Mouse (Mus musculus): ENCODE measurements around the gene Mgat5. TPM values are rescaled to one million over a fixed set of nuclear protein-coding genes. Genes with fewer than 3 reads are reported as not detected.

Gene Mgat5
- total and polyA plus RNA-seq, 3 experiments: 0.16 TPM; not detected in 2

DNA sequence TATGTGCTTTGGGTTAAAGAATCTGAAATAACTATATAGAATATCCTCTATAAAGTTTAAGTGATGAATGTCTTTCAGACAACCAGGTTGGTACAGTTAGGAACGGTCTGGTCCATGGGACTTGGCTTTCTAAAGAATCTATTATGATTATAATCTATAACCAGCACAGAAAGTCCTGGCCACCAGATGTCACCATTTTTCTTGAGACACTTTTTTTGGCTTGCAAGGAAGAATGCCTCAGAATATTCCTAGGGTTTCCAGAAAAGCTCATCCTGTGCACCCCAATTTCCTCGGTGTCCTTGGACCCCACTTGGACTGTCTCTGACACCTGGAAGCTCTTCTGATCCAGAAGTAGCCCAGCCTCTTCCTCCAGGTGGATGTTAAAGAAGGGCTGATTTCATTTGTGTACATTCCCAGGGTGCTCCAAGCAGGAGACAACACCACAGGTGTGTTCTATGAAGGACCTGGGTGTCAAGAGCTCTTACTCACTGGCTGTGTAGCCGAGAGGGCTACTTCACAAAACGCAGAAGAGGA, 1.5 kb upstream of the Mgat5 start:
- no peaks in the 10 kb centered on the region for H3K4me1 ChIP-seq (ENCODE audit: insufficient read depth, low read depth, low read length)

DNA sequence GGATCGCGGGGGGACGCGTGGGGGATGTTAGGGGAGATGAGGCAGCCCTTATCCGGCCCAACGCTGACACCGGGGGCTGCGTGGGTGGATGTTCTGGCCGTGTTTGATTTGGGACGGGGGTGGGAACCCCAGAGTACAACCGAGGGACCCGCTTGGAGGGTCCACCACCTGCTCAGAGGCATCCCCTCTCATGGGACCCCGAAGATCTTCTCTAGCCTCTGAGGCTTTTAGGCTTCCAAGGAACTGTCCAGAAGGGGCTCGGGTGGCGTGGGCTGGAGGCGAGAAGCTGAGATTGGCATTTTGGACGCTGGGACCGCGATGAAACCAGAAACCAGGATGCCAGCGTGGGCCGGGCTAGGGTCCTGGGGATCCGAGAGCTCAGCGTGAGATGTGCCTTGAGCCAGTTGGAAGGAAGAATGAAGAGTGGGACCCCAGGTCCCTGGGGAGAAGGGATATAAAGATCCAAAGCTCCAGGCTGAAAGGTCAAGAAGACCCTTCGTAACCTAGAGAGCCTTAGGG, 745 bp downstream of the Mgat5 start:
- Histone ChIP-seq H3K4me3 (ENCODE audit: low read depth, low read length) (peak overlapping the region; percentile 7; the same call in 1 of the 2 replicates), H3K27me3 (ENCODE audit: insufficient read depth, low read length) (no peaks in the 10 kb centered on the region), H3K4me1 (ENCODE audit: insufficient read depth, low read depth, low read length) (no peaks in the 10 kb centered on the region), H3K9me3 (replicated peaks) (peaks cover 76% of the 10 kb centered on the region), H3K36me3 (replicated peaks) (no peaks in the 10 kb centered on the region)
- TF ChIP-seq CTCF (IDR thresholded peaks at IDR 0.05; ENCODE audit: low read depth, low read length): no peak
- TF ChIP-seq TAL1 (conservative IDR thresholded peaks at IDR 0.05; ENCODE audit: low read depth, low read length): no peak
- no peak for TF ChIP-seq GATA2 (IDR thresholded peaks at IDR 0.05; ENCODE audit: borderline replicate concordance, low read depth, low read length)
- TF ChIP-seq GATA1 (IDR thresholded peaks at IDR 0.05; ENCODE audit: borderline replicate concordance, low read length): no peak
- TF ChIP-seq POLR2AphosphoS5 (IDR thresholded peaks at IDR 0.05; ENCODE audit: insufficient replicate concordance, low read depth, low read length): no peak
- ATAC-seq (ENCODE audit: extremely low read depth, insufficient number of reproducible peaks, low FRiP score, poor library complexity, severe bottlenecking) (no peak), DNase-seq (ENCODE audit: low spot score) (no peak)

More for the DNA sequence above, 1.5 kb upstream of the Mgat5 start:
- Histone ChIP-seq H3K27me3 (ENCODE audit: insufficient read depth, low read length) (no peaks in the 10 kb centered on the region), H3K36me3 (replicated peaks) (no peaks in the 10 kb centered on the region), H3K4me3 (ENCODE audit: low read depth, low read length) (no peak overlapping the region), H3K9me3 (replicated peaks) (peaks cover 73% of the 10 kb centered on the region)
- TF ChIP-seq GATA1 (IDR thresholded peaks at IDR 0.05; ENCODE audit: borderline replicate concordance, low read length): no peak
- no peak for TF ChIP-seq CTCF (IDR thresholded peaks at IDR 0.05; ENCODE audit: low read depth, low read length)
- TF ChIP-seq POLR2AphosphoS5 (IDR thresholded peaks at IDR 0.05; ENCODE audit: insufficient replicate concordance, low read depth, low read length): no peak
- no peak for TF ChIP-seq TAL1 (conservative IDR thresholded peaks at IDR 0.05; ENCODE audit: low read depth, low read length)
- no peak for TF ChIP-seq GATA2 (IDR thresholded peaks at IDR 0.05; ENCODE audit: borderline replicate concordance, low read depth, low read length)
- ATAC-seq (ENCODE audit: extremely low read depth, insufficient number of reproducible peaks, low FRiP score, poor library complexity, severe bottlenecking) (no peak), DNase-seq (ENCODE audit: low spot score) (no peak)

DNA sequence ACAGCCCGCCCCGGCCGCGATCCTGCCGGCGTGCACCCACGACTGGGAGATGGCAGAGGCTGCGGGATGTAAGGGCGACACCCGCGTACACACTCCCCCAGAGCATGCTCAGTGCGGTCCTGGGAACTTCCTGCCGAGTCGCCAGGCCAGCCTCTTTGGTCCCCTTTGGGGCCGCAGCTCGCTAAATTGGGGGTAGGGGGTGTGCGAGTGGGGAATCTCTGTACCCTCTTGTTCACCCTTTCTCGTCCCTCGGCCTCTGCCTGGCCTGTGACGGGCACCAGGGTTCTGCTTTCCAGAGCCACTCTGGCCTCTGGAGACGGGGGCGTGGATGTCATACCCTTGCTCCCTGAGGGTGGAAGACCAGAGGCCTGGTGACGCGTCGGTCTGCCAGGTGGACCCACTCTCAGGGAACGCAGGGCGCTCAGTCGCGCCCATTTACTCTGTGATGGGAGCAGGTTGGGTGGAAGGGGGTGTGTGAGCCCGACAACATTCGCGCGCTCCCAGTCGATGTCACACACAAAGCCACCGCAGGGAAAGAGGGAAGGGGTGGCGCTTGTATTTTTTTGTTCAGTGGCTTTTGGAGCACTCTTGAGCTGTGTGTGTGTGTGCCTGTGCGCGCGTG, 1.3 kb downstream of the Mgat5 start:
- H3K9me3 ChIP-seq (replicated peaks): peaks cover 78% of the 10 kb centered on the region
- no peak for TF ChIP-seq CTCF (IDR thresholded peaks at IDR 0.05; ENCODE audit: low read depth, low read length)
- no peak for TF ChIP-seq GATA2 (IDR thresholded peaks at IDR 0.05; ENCODE audit: borderline replicate concordance, low read depth, low read length)
- TF ChIP-seq POLR2AphosphoS5 (IDR thresholded peaks at IDR 0.05; ENCODE audit: insufficient replicate concordance, low read depth, low read length): no peak
- TF ChIP-seq GATA1 (IDR thresholded peaks at IDR 0.05; ENCODE audit: borderline replicate concordance, low read length): no peak
- no peak for TF ChIP-seq TAL1 (conservative IDR thresholded peaks at IDR 0.05; ENCODE audit: low read depth, low read length)
- no peaks in the 10 kb centered on the region for H3K27me3 ChIP-seq (ENCODE audit: insufficient read depth, low read length)
- ATAC-seq (ENCODE audit: extremely low read depth, insufficient number of reproducible peaks, low FRiP score, poor library complexity, severe bottlenecking) (no peak), DNase-seq (ENCODE audit: low spot score) (no peak)
- no peaks in the 10 kb centered on the region for H3K4me1 ChIP-seq (ENCODE audit: insufficient read depth, low read depth, low read length)
- H3K4me3 ChIP-seq (ENCODE audit: low read depth, low read length): peak overlapping the region; percentile 17; the same call in 1 of the 2 replicates
- no peaks in the 10 kb centered on the region for H3K36me3 ChIP-seq (replicated peaks)

DNA sequence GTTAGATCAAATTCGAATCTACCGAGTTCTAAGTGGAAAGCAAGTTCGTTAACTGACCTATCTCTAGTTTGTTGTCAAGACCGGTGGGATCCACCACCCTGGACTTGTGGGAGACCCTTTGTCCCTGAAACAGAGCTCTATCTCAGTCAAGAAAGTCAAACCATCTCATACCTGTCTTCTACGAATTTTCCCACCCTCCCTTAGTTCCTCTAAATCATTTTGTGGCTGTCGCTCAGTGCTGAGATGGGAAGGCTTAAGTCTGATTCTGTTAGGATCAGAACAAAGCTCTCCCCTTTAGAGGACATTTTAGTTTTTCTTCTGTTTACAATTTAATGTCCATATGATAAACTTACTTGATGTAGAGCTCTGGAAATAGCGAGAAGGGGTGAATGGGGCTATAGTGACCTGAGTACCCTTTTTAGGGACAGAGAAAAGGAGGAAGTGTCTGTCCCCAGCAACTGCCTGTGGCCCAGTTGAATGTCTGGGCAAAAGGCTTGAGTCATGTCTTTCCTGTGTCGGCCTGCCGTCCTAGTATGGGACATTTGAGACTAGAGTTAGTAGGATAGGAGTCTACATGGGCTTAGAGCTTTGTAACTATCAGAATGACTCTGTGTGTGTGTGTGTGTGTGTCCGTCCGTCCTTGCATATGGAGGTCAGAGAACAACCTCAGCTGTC, 2.2 kb downstream of the Mgat5 start:
- H3K4me3 ChIP-seq (ENCODE audit: low read depth, low read length): no peak overlapping the region
- DNase-seq (ENCODE audit: low spot score): no peak
- peaks cover 82% of the 10 kb centered on the region for H3K9me3 ChIP-seq (replicated peaks)
- no peaks in the 10 kb centered on the region for H3K27me3 ChIP-seq (ENCODE audit: insufficient read depth, low read length)
- no peak for ATAC-seq (ENCODE audit: extremely low read depth, insufficient number of reproducible peaks, low FRiP score, poor library complexity, severe bottlenecking)
- no peaks in the 10 kb centered on the region for H3K36me3 ChIP-seq (replicated peaks)
- TF ChIP-seq GATA2 (IDR thresholded peaks at IDR 0.05; ENCODE audit: borderline replicate concordance, low read depth, low read length) (no peak), TAL1 (conservative IDR thresholded peaks at IDR 0.05; ENCODE audit: low read depth, low read length) (no peak), POLR2AphosphoS5 (IDR thresholded peaks at IDR 0.05; ENCODE audit: insufficient replicate concordance, low read depth, low read length) (no peak), GATA1 (IDR thresholded peaks at IDR 0.05; ENCODE audit: borderline replicate concordance, low read length) (no peak), CTCF (IDR thresholded peaks at IDR 0.05; ENCODE audit: low read depth, low read length) (no peak)
- H3K4me1 ChIP-seq (ENCODE audit: insufficient read depth, low read depth, low read length): no peaks in the 10 kb centered on the region

DNA sequence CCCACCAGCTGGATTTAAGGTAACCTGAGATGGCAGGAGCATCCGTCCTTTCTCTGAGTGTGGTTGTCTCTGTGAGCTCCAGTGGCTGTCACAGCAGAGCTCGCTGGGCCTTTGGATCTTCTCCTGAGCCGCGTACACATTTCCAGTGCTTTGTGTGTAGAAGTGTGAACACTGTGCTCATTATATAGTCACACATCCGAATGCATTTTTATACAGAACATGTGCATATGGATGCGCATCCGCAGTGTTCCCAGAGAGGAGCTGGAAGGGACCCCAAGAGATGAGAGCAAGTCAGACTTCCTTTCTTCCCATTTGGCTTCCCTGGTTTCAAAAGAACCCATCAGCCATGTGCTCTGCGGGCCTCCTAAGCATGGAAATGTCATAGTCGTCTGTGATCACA, 3.4 kb downstream of the Mgat5 start:
- no peak for TF ChIP-seq TAL1 (conservative IDR thresholded peaks at IDR 0.05; ENCODE audit: low read depth, low read length)
- no peak for TF ChIP-seq GATA1 (IDR thresholded peaks at IDR 0.05; ENCODE audit: borderline replicate concordance, low read length)
- TF ChIP-seq GATA2 (IDR thresholded peaks at IDR 0.05; ENCODE audit: borderline replicate concordance, low read depth, low read length): no peak
- no peak for TF ChIP-seq POLR2AphosphoS5 (IDR thresholded peaks at IDR 0.05; ENCODE audit: insufficient replicate concordance, low read depth, low read length)
- no peak for TF ChIP-seq CTCF (IDR thresholded peaks at IDR 0.05; ENCODE audit: low read depth, low read length)
- Histone ChIP-seq H3K9me3 (replicated peaks) (peaks cover 83% of the 10 kb centered on the region), H3K27me3 (ENCODE audit: insufficient read depth, low read length) (no peaks in the 10 kb centered on the region), H3K4me1 (ENCODE audit: insufficient read depth, low read depth, low read length) (no peaks in the 10 kb centered on the region), H3K4me3 (ENCODE audit: low read depth, low read length) (no peak overlapping the region), H3K36me3 (replicated peaks) (no peaks in the 10 kb centered on the region)
- no peak for DNase-seq (ENCODE audit: low spot score)
- ATAC-seq (ENCODE audit: extremely low read depth, insufficient number of reproducible peaks, low FRiP score, poor library complexity, severe bottlenecking): no peak

DNA sequence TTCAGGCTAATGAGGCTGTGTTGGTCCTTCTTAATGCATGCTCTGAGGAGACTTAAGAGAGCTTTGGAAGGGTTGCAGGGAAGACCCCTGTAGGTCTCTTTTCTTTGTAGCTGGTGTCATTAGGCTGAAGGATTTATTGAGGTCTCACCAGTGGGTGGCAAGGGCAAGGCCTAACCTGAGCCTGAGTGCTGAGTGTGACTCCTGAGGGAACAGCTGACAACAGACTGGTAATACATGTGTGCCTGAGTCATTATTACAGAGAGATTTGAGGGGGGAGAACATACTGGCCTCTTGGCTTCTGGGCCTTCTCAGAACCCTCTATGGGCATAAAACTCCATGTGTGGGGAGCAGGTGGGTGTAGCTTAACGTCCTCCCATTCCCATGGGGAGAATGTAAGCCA, 8.0 kb downstream of the Mgat5 start:
- Histone ChIP-seq H3K4me1 (ENCODE audit: insufficient read depth, low read depth, low read length) (no peaks in the 10 kb centered on the region), H3K4me3 (ENCODE audit: low read depth, low read length) (no peak overlapping the region), H3K9me3 (replicated peaks) (peaks cover 76% of the 10 kb centered on the region), H3K27me3 (ENCODE audit: insufficient read depth, low read length) (no peaks in the 10 kb centered on the region), H3K36me3 (replicated peaks) (no peaks in the 10 kb centered on the region)
- no peak for DNase-seq (ENCODE audit: low spot score)
- no peak for ATAC-seq (ENCODE audit: extremely low read depth, insufficient number of reproducible peaks, low FRiP score, poor library complexity, severe bottlenecking)
- TF ChIP-seq POLR2AphosphoS5 (IDR thresholded peaks at IDR 0.05; ENCODE audit: insufficient replicate concordance, low read depth, low read length): no peak
- TF ChIP-seq GATA1 (IDR thresholded peaks at IDR 0.05; ENCODE audit: borderline replicate concordance, low read length): no peak
- TF ChIP-seq CTCF (IDR thresholded peaks at IDR 0.05; ENCODE audit: low read depth, low read length): no peak
- no peak for TF ChIP-seq TAL1 (conservative IDR thresholded peaks at IDR 0.05; ENCODE audit: low read depth, low read length)
- no peak for TF ChIP-seq GATA2 (IDR thresholded peaks at IDR 0.05; ENCODE audit: borderline replicate concordance, low read depth, low read length)

All from G1E (cell line).